Comparison of ENCODE assay signal across 13 mouse cellular contexts in the genomic region with DNA sequence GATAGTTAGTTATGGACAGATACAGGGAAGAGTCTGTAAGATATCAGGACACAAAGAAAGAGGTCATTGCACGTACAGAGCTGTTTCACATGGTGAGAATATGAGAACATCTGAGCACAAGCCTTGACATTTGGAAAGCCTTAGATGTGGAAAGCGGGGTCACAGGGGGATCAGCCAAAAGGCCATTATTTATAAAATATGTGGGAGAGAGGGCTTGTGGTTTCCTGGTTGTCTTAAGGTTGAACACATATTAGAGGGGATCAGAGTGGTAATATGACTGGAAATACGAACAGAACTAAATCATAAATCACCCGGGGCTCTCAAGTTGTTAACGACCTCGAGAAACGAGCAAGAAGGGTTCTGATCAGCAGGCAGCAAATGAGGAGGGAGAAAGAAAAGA.
DNase-seq lines count a peak whose midpoint lies in the region.
"Had no signal": no experiment of that assay in that cellular context is flagged by ENCODE, and none has a peak within 500 bp of the region (broad histone marks: within the 10 kb centered on the region; RNA-seq: fewer than 3 reads in every experiment).

No protein-coding gene starts in this region.

- intact Hi-C loops in gastrocnemius, postnatal 36 days (cut with DNase I) = no loop called here

- DNase-seq in embryo, embryonic 10.5 days (ENCODE audit: low spot score) = peak; percentile 4
- no peak for DNase-seq in embryo, embryonic 10 days (ENCODE audit: low spot score)
- peak; percentile 9 for DNase-seq in kidney, postnatal 14 days
- no peak for DNase-seq in kidney, postnatal 25 days
- peak; percentile 3 for DNase-seq in ovary, postnatal 14 days (ENCODE audit: low spot score)
- no peak for DNase-seq in ovary, postnatal 10 days (ENCODE audit: low spot score)
- DNase-seq in gastrocnemius, postnatal 36 days = no peak
- DNase-seq in layer of hippocampus, adult 9-10 months (ENCODE audit: low spot score) = no peak
- DNase-seq: cerebellum, adult 11 months; cerebellum, postnatal 14 days; gastrocnemius, adult 2 months; heart, adult 2 months; thymus, postnatal 4 days had no signal

Comparison
In these comparisons a context has a peak if more than half of its experiments do, and no peak if none do; other contexts are left out.
1. DNase-seq: peak in embryo, embryonic 10.5 days (single experiment), kidney, postnatal 14 days (single experiment) and ovary, postnatal 14 days (single experiment); none in embryo, embryonic 10 days (single experiment), kidney, postnatal 25 days (0 of 2), ovary, postnatal 10 days (single experiment), gastrocnemius, postnatal 36 days (0 of 2) and layer of hippocampus, adult 9-10 months (single experiment).